Comparison of ENCODE assay signal across 10 mouse cellular contexts in genomic region chr7:27687836-27688235, GRCm38 (mm10). TPM values are rescaled to one million over a fixed set of nuclear protein-coding genes. Genes with fewer than 3 reads are reported as not detected.
A peak's percentile ranks its signal among the peaks of the same experiment; 100 is the strongest.
DNase-seq lines count a peak whose midpoint lies in the region; ATAC-seq and TF ChIP-seq lines count a peak whose summit lies in the region.
"Had no signal": no experiment of that assay in that cellular context is flagged by ENCODE, and none has a peak within 500 bp of the region (broad histone marks: within the 10 kb centered on the region; RNA-seq: fewer than 3 reads in every experiment).

No protein-coding gene starts in this region.

- no peak for DNase-seq in urinary bladder, adult 18-20 months (ENCODE audit: low spot score in 2 of 2)
- DNase-seq in gastrocnemius, postnatal 36 days, result no peak
- DNase-seq in right cerebral cortex, postnatal 4 days, result no peak

- ATAC-seq in erythroblast, adult 5-6 weeks (replicated peaks; ENCODE audit: low FRiP score, poor library complexity, severe bottlenecking), result no peak
- no peak for ATAC-seq in hindbrain, embryonic 13.5 days (ENCODE audit: low FRiP score)
- no peak for ATAC-seq in midbrain, embryonic 13.5 days

- peak overlapping the region; percentile 76 for H3K4me2 ChIP-seq in hindbrain, embryonic 13.5 days
- peak overlapping the region; percentile 70 for H3K4me2 ChIP-seq in midbrain, embryonic 13.5 days (replicated peaks)

- H3K27ac ChIP-seq in hindbrain, embryonic 13.5 days, result no peak overlapping the region
- no peak overlapping the region for H3K27ac ChIP-seq in midbrain, embryonic 13.5 days

- no peak for TF ChIP-seq CTCF in E14TG2a.4 (conservative IDR thresholded peaks at IDR 0.05; ENCODE audit: low read length)

- 75% methylated on average over 3 of the region's 3 CpGs for WGBS in hindbrain, embryonic 13.5 days
- 68% methylated on average over 3 of the region's 3 CpGs for WGBS in midbrain, embryonic 13.5 days

- H3K4me3 ChIP-seq in erythroblast, embryonic 14.5 days (replicated peaks), result peak overlapping the region; percentile 69
- peak overlapping the region; percentile 79 for H3K4me3 ChIP-seq in E14TG2a.4 (replicated peaks; ENCODE audit: low read length)
- 0 out of 2 replicates have a peak overlapping the region, but pooled peaks have one; percentile 50 for H3K4me3 ChIP-seq in hindbrain, embryonic 13.5 days
- peak overlapping the region; percentile 51; the same call in 1 of the 2 replicates for H3K4me3 ChIP-seq in midbrain, embryonic 13.5 days (replicated peaks)

- no peaks in the 10 kb centered on the region for H3K36me3 ChIP-seq in erythroblast, embryonic 14.5 days (ENCODE audit: control insufficient read depth)
- no peaks in the 10 kb centered on the region for H3K36me3 ChIP-seq in E14TG2a.4 (ENCODE audit: insufficient read depth, low read length)
- H3K36me3 ChIP-seq in hindbrain, embryonic 13.5 days, result no peaks in the 10 kb centered on the region
- H3K36me3 ChIP-seq in midbrain, embryonic 13.5 days, result no peaks in the 10 kb centered on the region

- peaks cover 26% of the 10 kb centered on the region for H3K4me1 ChIP-seq in erythroblast, embryonic 14.5 days (ENCODE audit: control insufficient read depth)
- peaks cover 41% of the 10 kb centered on the region for H3K4me1 ChIP-seq in E14TG2a.4 (replicated peaks; ENCODE audit: low read depth, low read length)
- peaks cover 18% of the 10 kb centered on the region for H3K4me1 ChIP-seq in hindbrain, embryonic 13.5 days (replicated peaks)
- H3K4me1 ChIP-seq in midbrain, embryonic 13.5 days (replicated peaks), result peaks cover 20% of the 10 kb centered on the region

- 0 out of 2 replicates have a peak overlapping the region, but pooled peaks have one; percentile 79 for H3K9ac ChIP-seq in hindbrain, embryonic 13.5 days
- H3K9ac ChIP-seq in midbrain, embryonic 13.5 days (replicated peaks), result no peak overlapping the region

- intact Hi-C loops in gastrocnemius, postnatal 36 days (cut with DNase I), result loop anchor here (10.0 kb wide), 1 partner anchor 353 kb away; the partner anchor contains the start of gene Ltbp4

- no peaks in the 10 kb centered on the region for H3K9me3 ChIP-seq in erythroblast, embryonic 14.5 days (ENCODE audit: control insufficient read depth, low read length)
- H3K9me3 ChIP-seq in E14TG2a.4 (ENCODE audit: low read length), result no peaks in the 10 kb centered on the region
- H3K9me3 ChIP-seq in hindbrain, embryonic 13.5 days, result no peaks in the 10 kb centered on the region
- no peaks in the 10 kb centered on the region for H3K9me3 ChIP-seq in midbrain, embryonic 13.5 days
- H3K9me3 ChIP-seq: megakaryocyte, embryonic 14.5 days had no signal

- peaks cover 10% of the 10 kb centered on the region for H3K27me3 ChIP-seq in erythroblast, embryonic 14.5 days (ENCODE audit: control insufficient read depth)
- H3K27me3 ChIP-seq in E14TG2a.4 (ENCODE audit: insufficient read depth, low read length), result peaks cover 8% of the 10 kb centered on the region; the same call in 1 of the 2 replicates
- peaks cover 2% of the 10 kb centered on the region; the same call in 1 of the 2 replicates for H3K27me3 ChIP-seq in hindbrain, embryonic 13.5 days
- H3K27me3 ChIP-seq in midbrain, embryonic 13.5 days, result no peaks in the 10 kb centered on the region
- H3K27me3 ChIP-seq: megakaryocyte, embryonic 14.5 days had no signal

RNA-seq across cellular contexts. Expression of gene Zfp607b, which starts 1.3 kb away (rescaled TPM):
- not detected in 2 replicates for polyA plus RNA-seq in erythroblast, embryonic 14.5 days (2012)
- not detected in 2 replicates for total RNA-seq in erythroblast, adult 5-6 weeks (2015; ENCODE audit: low replicate concordance)
- 0.28 TPM in 1 of 2 replicates, not detected in the other for total RNA-seq in erythroblast, adult 5-6 weeks (2017; ENCODE audit: low replicate concordance)
- polyA plus RNA-seq in hindbrain, embryonic 13.5 days (2015; fragmentation: Nextera tagmentation; extraction: Ambion mirVana), result 10.8 and 12.1 TPM in 2 replicates
- polyA plus RNA-seq in midbrain, embryonic 13.5 days (2015; fragmentation: Nextera tagmentation; extraction: Ambion mirVana), result 12.8 and 13.2 TPM in 2 replicates
- under 1 TPM; 0.26 to 0.37 TPM for total RNA-seq in gastrocnemius, postnatal 36 days (2021)

RNA-seq across cellular contexts. Expression of gene Map3k10, which starts 13.4 kb away (rescaled TPM):
- polyA plus RNA-seq in erythroblast, embryonic 14.5 days (2012), result 1.8 and 2.0 TPM in 2 replicates
- total RNA-seq in erythroblast, adult 5-6 weeks (2015; ENCODE audit: low replicate concordance), result 1.0 TPM in 1 of 2 replicates, not detected in the other
- 0.77 and 0.98 TPM in 2 replicates for total RNA-seq in erythroblast, adult 5-6 weeks (2017; ENCODE audit: low replicate concordance)
- 13.0 and 13.2 TPM in 2 replicates for polyA plus RNA-seq in hindbrain, embryonic 13.5 days (2015; fragmentation: Nextera tagmentation; extraction: Ambion mirVana)
- 11.0 and 12.7 TPM in 2 replicates for polyA plus RNA-seq in midbrain, embryonic 13.5 days (2015; fragmentation: Nextera tagmentation; extraction: Ambion mirVana)
- total RNA-seq in gastrocnemius, postnatal 36 days (2021), result 10 to 100 TPM; 30.6 to 34.2 TPM

RNA-seq across cellular contexts. Expression of gene Ttc9b, which starts 34.1 kb away (rescaled TPM):
- not detected in 2 replicates for polyA plus RNA-seq in erythroblast, embryonic 14.5 days (2012)
- total RNA-seq in erythroblast, adult 5-6 weeks (2015; ENCODE audit: low replicate concordance), result not detected in 2 replicates
- not detected in 2 replicates for total RNA-seq in erythroblast, adult 5-6 weeks (2017; ENCODE audit: low replicate concordance)
- polyA plus RNA-seq in hindbrain, embryonic 13.5 days (2015; fragmentation: Nextera tagmentation; extraction: Ambion mirVana), result 50.2 and 52.0 TPM in 2 replicates
- 37.0 and 40.5 TPM in 2 replicates for polyA plus RNA-seq in midbrain, embryonic 13.5 days (2015; fragmentation: Nextera tagmentation; extraction: Ambion mirVana)
- not detected for total RNA-seq in gastrocnemius, postnatal 36 days (2021)
- total RNA-seq: hematopoietic stem cell, adult 5-6 weeks had no signal

RNA-seq across cellular contexts. Expression of gene Zfp60, which starts 43.4 kb away (rescaled TPM):
- 0.01 TPM in 2 replicates for polyA plus RNA-seq in erythroblast, embryonic 14.5 days (2012)
- 0.42 and 4.0 TPM in 2 replicates for total RNA-seq in erythroblast, adult 5-6 weeks (2015; ENCODE audit: low replicate concordance)
- 1.8 and 4.5 TPM in 2 replicates for total RNA-seq in erythroblast, adult 5-6 weeks (2017; ENCODE audit: low replicate concordance)
- polyA plus RNA-seq in hindbrain, embryonic 13.5 days (2015; fragmentation: Nextera tagmentation; extraction: Ambion mirVana), result 125 and 134 TPM in 2 replicates
- polyA plus RNA-seq in midbrain, embryonic 13.5 days (2015; fragmentation: Nextera tagmentation; extraction: Ambion mirVana), result 142 and 143 TPM in 2 replicates
- total RNA-seq in gastrocnemius, postnatal 36 days (2021), result 1 to 10 TPM; 4.5 to 5.8 TPM

Comparison
In these comparisons a context has a peak if more than half of its experiments do, and no peak if none do; other contexts are left out.
1. RNA of gene Zfp607b, which starts 1.3 kb away (polyA plus RNA-seq): 12.8 to 13.2 TPM in midbrain, embryonic 13.5 days and 10.8 to 12.1 TPM in hindbrain, embryonic 13.5 days; not detected in erythroblast, embryonic 14.5 days; every median in the first group is over 10 times any median in the second.
2. RNA of gene Ttc9b, which starts 34.1 kb away (polyA plus RNA-seq): 50.2 to 52.0 TPM in hindbrain, embryonic 13.5 days and 37.0 to 40.5 TPM in midbrain, embryonic 13.5 days; not detected in erythroblast, embryonic 14.5 days; every median in the first group is over 10 times any median in the second.
3. Peak in every context shown above with its lines, with median percentiles within 50 percentile points of each other: H3K4me3 ChIP-seq.